Mouse (Mus musculus) kidney, adult 2 months (tissue): Measurements from ENCODE around the gene Hrct1.
A peak's percentile ranks its signal among the peaks of the same experiment; 100 is the strongest.

ENCODE experiments used
- CTCF ChIP-seq: fragments of 200-500 bp; conservative IDR thresholded peaks from 2 replicates; pipeline ENCODE4 v1.5.1; 2011; ENCODE audit warnings: low read depth, mild to moderate bottlenecking, control low read depth, low read length, moderate library complexity, mixed read lengths; ENCODE audit not compliant: insufficient read depth, insufficient read length
- POLR2A ChIP-seq: fragments of 200-500 bp; IDR thresholded peaks from one replicate; pipeline ENCODE4 v1.6.1; 2011; ENCODE audit warnings: low read depth, low read length, control low read depth

- TF ChIP-seq CTCF, result 0 out of 2 replicates have a peak, but pooled peaks have one; percentile 2
- no peak for TF ChIP-seq POLR2A
These were observed 16.1 kb downstream of the Hrct1 start for GRCm38 (mm10) chr4:43743099-43743498.
